Mouse (Mus musculus) ES-Bruce4 (cell line): Measurements from ENCODE around the gene Aanat. TPM values are rescaled to one million over a fixed set of nuclear protein-coding genes. Genes with fewer than 3 reads are reported as not detected.

Source experiments
- H3K27ac ChIP-seq: 2 replicates; pipeline ENCODE4 v1.5.1; 2012; ENCODE audit warnings: low read length, inconsistent platforms; ENCODE audit not compliant: insufficient read depth
- H3K27me3 ChIP-seq: 2 replicates; pipeline ENCODE4 v1.6.1; 2012; ENCODE audit warnings: mild to moderate bottlenecking, low read length, inconsistent platforms; ENCODE audit not compliant: control insufficient read depth, poor library complexity, insufficient read depth, severe bottlenecking
- H3K36me3 ChIP-seq: 2 replicates; pipeline ENCODE4 v1.6.1; 2012; ENCODE audit warnings: inconsistent platforms, mild to moderate bottlenecking, low read length, moderate library complexity; ENCODE audit not compliant: control insufficient read depth, poor library complexity, insufficient read depth, severe bottlenecking
- H3K4me1 ChIP-seq: one replicate; pipeline ENCODE4 v1.8.1; 2011; ENCODE audit warnings: low read length; ENCODE audit not compliant: control insufficient read depth, insufficient read depth
- H3K4me3 ChIP-seq: 2 replicates; pipeline ENCODE4 v1.5.1; 2011; ENCODE audit warnings: low read depth, mild to moderate bottlenecking, low read length
- H3K9ac ChIP-seq: 2 replicates; pipeline ENCODE4 v1.6.1; 2012; ENCODE audit warnings: low read depth, mild to moderate bottlenecking, inconsistent platforms; ENCODE audit not compliant: poor library complexity, severe bottlenecking
- H3K9me3 ChIP-seq: replicated peaks from 2 replicates; pipeline ENCODE4 v1.6.1; 2012; ENCODE audit warnings: mild to moderate bottlenecking, low read length, inconsistent platforms; ENCODE audit not compliant: control insufficient read depth, poor library complexity, insufficient read depth, severe bottlenecking
- CTCF ChIP-seq: IDR thresholded peaks from one replicate; pipeline ENCODE4 v1.8.1; 2011; ENCODE audit warnings: low read depth, low read length
- EP300 ChIP-seq: IDR thresholded peaks from 2 replicates; pipeline ENCODE4 v1.6.1; 2011; ENCODE audit warnings: low read depth, low read length; ENCODE audit not compliant: insufficient read depth
- POLR2A ChIP-seq: IDR thresholded peaks from one replicate; pipeline ENCODE4 v1.8.1; 2011; ENCODE audit warnings: low read length; ENCODE audit not compliant: insufficient read depth
- polyA plus RNA-seq: library from polyadenylated mRNA; stranded (reverse); fragments of >200 nt; gene quantifications from 2 replicates; pipeline ENCODE4 v1.2.4, GENCODE M21; 2011; ENCODE audit warnings: low read depth; ENCODE audit not compliant: missing spikeins, insufficient read depth, insufficient read length

Gene Aanat
- polyA plus RNA-seq, 1 experiment = not detected

GRCm38 (mm10) chr11:116547296-116548060, 38.8 kb upstream of the Aanat start:
- Histone ChIP-seq H3K9ac (no peak overlapping the region), H3K9me3 (no peaks in the 10 kb centered on the region), H3K27ac (no peak overlapping the region), H3K4me1 (no peaks in the 10 kb centered on the region), H3K36me3 (peaks cover 26% of the 10 kb centered on the region), H3K27me3 (no peaks in the 10 kb centered on the region), H3K4me3 (no peak overlapping the region)
- TF ChIP-seq EP300 (no peak), CTCF (no peak), POLR2A (no peak)

- no peak for TF ChIP-seq EP300
- TF ChIP-seq CTCF = no peak
- TF ChIP-seq POLR2A = no peak
- no peak overlapping the region for H3K9ac ChIP-seq
- H3K27me3 ChIP-seq = no peaks in the 10 kb centered on the region
- H3K27ac ChIP-seq = no peak overlapping the region
- no peaks in the 10 kb centered on the region for H3K9me3 ChIP-seq
- no peaks in the 10 kb centered on the region for H3K4me1 ChIP-seq
- no peak overlapping the region for H3K4me3 ChIP-seq
- H3K36me3 ChIP-seq = peaks cover 21% of the 10 kb centered on the region
Measured at GRCm38 (mm10) chr11:116548780-116549179, 37.5 kb upstream of the Aanat start.

- no peak for TF ChIP-seq CTCF
- TF ChIP-seq POLR2A = no peak
- TF ChIP-seq EP300 = no peak
- Histone ChIP-seq H3K36me3 (peaks cover 16% of the 10 kb centered on the region), H3K4me3 (no peak overlapping the region), H3K4me1 (no peaks in the 10 kb centered on the region), H3K9ac (no peak overlapping the region), H3K27me3 (no peaks in the 10 kb centered on the region), H3K27ac (no peak overlapping the region), H3K9me3 (no peaks in the 10 kb centered on the region)
Measured at GRCm38 (mm10) chr11:116549273-116550038, 36.8 kb upstream of the Aanat start.

GRCm38 (mm10) chr11:116550748-116551147, 35.5 kb upstream of the Aanat start:
- no peak overlapping the region for H3K9ac ChIP-seq
- no peak overlapping the region for H3K27ac ChIP-seq
- peaks cover 4% of the 10 kb centered on the region; the same call in 1 of the 2 replicates for H3K36me3 ChIP-seq
- H3K9me3 ChIP-seq = no peaks in the 10 kb centered on the region
- no peaks in the 10 kb centered on the region for H3K27me3 ChIP-seq
- H3K4me3 ChIP-seq = no peak overlapping the region
- TF ChIP-seq EP300 (no peak), POLR2A (no peak), CTCF (no peak)
- no peaks in the 10 kb centered on the region for H3K4me1 ChIP-seq

GRCm38 (mm10) chr11:116552194-116552593, 34.0 kb upstream of the Aanat start:
- Histone ChIP-seq H3K9ac (no peak overlapping the region), H3K9me3 (no peaks in the 10 kb centered on the region), H3K27me3 (no peaks in the 10 kb centered on the region), H3K4me3 (no peak overlapping the region), H3K4me1 (no peaks in the 10 kb centered on the region), H3K27ac (no peak overlapping the region), H3K36me3 (no peaks in the 10 kb centered on the region)
- TF ChIP-seq POLR2A (no peak), EP300 (no peak), CTCF (no peak)
